Mouse (Mus musculus): Measurements from ENCODE around the gene Lgals2.

DNA sequence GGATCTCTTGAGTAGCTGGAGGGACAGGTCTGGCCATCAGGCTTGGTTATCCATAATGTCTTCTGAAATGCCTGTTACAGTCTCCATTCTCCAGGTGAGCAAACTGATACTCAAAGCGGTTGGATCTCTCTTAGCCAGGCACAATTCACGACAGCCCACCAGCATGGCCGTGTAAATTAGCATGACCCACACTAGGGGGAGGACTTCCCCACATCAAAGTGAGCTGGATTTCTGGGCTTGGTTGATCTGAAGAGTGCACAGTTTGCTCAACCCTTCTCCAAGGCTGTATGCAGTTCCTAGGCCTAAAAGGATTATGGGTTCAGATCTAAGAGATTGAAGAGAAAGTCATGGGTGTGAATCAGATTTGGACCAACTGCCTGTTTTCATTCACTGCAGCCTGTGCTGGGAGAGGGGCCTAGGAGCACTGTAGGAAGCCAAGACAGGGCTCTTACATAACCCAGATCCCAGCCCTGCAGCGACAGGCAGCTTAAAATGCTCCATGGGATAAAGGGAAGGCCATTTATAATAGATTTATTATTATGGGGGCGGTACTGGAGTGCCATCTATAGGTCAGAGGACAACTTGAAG is 16.8 kb upstream of the Lgals2 start:
- TF ChIP-seq GATA1 (IDR thresholded peaks at IDR 0.05; ENCODE audit: low read length) = no peak
- TF ChIP-seq TAL1 (IDR thresholded peaks at IDR 0.05; ENCODE audit: low read length) = no peak

Data from erythroblast, embryonic 14.5 days (primary cell).